Mouse (Mus musculus) liver, postnatal 0 days (tissue): ENCODE data around the gene Gm10061.

Experiments used
- CTCF ChIP-seq: sonication (generic); IDR thresholded peaks from 2 replicates; pipeline ENCODE4 v1.5.1; 2016; ENCODE audit warnings: antibody characterized with exemption, low read depth
- EP300 ChIP-seq: IDR thresholded peaks from 2 replicates; pipeline ENCODE4 v1.6.1; 2016; ENCODE audit warnings: antibody characterized with exemption, low read depth, mild to moderate bottlenecking

GRCm38 (mm10) chr16:89174435-89174834 lies 23.5 kb downstream of the Gm10061 start, which contains the start of gene 1110057P08Rik:
- TF ChIP-seq CTCF (no peak), EP300 (no peak)
